Mouse (Mus musculus) inflammation-experienced regulatory T-cells, adult 16 weeks (primary cell): ENCODE measurements around the gene Fbxl5. TPM values are rescaled to one million over a fixed set of nuclear protein-coding genes. Genes with fewer than 3 reads are reported as not detected.

Experiments used
- polyA plus RNA-seq: library from polyadenylated mRNA; unstranded; fragments of 100-300 nt; shearing (Covaris generic); gene quantifications from one replicate; pipeline ENCODE4 v1.2.1, GENCODE M21; 2017

The Fbxl5 gene
- 91.7 TPM for polyA plus RNA-seq

GRCm38 (mm10) chr5:43821538-43821937, at the start of gene Fbxl5:
Gene Fbxl5, minus strand, starts transcription at chr5:43821638.

DNA sequence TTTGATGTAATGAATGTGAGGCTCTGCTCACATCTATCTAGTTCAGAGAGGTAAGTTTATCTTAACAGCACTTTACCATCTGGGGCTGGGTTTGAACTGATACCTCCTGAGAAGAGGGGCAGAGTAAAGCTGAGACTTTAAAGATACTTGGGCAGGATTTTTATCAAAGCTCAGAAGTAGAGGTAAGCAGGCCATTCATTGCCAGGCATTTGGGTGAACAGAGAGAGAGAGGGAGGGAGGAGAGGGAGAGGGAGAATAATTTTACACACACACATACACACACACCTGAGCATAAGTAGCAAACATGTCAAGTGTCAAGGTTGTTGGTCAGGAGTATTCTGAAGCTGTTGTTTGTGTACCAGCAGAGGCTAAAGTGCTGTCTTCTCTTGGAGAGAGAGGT, 46.8 kb upstream of the Fbxl5 start, which contains the start of gene Cd38:
Gene Cd38 (plus strand): TSS at position 301 of the 400 bp plus-strand sequence.

DNA sequence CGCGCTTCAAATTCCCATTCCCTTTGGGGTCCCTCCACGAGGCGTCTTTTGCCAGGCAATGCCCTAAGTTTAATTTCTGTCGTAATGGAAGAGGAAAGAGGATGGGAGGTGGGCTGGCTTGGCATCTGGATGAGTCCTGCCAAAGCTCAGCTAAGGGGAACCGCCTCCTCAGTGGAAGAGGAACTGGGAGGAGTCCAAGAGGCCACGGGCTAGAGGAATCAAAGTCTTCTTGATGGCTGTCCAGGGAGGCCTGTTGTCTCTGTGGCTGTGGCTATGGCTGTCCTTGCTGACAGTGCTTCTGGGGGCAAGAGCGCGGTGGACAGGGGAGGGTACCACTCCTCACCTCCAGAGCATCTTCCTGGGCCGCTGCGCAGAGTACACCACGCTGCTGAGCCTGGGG, 2.7 kb downstream of the Fbxl5 start, which contains the start of gene Bst1:
Gene Bst1 (plus strand): TSS at position 191 of the 400 bp plus-strand sequence.

Other genes starting within 250 kb of the Fbxl5 start
- gene Cc2d2a, start 159.3 kb downstream of the Fbxl5 start, polyA plus RNA-seq: 2.8 TPM
- not detected for gene Bst1, start 2.8 kb downstream of the Fbxl5 start, polyA plus RNA-seq
- 48.1 TPM for gene Cd38, start 46.9 kb upstream of the Fbxl5 start, polyA plus RNA-seq
- not detected for gene Gm7879, start 91.5 kb upstream of the Fbxl5 start, polyA plus RNA-seq
- 0.16 TPM for gene Fgfbp1, start 160.1 kb upstream of the Fbxl5 start, polyA plus RNA-seq